Mouse (Mus musculus): ENCODE data around the gene Ppfia3.

DNA sequence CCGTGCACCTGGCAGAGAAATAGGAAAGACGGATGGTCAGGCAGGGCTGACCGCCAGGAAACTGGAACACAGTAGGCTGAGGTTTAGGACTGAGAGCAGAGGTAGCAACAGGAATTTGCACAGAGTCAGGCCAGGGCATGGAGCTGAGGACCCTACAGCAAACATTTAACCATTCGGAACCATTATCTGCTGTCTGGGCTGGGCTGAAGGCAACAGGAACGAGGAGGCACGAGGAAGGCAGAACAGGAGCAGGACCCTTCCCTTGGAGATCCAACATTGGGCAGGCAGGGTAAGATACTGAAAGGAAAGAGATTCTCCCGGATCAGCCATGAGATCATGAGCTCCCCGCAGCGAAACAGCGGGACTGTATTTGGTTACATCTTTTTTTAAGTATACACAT is 41.0 kb upstream of the Ppfia3 start:
- TF ChIP-seq POLR2A (IDR thresholded peaks at IDR 0.05; ENCODE audit: borderline replicate concordance, insufficient read depth, low read length) (no peak), CTCF (IDR thresholded peaks at IDR 0.05; ENCODE audit: borderline replicate concordance, insufficient read depth, low read depth, low read length) (no peak)
